Mouse (Mus musculus): Measurements from ENCODE around the gene Npr1. TPM values are rescaled to one million over a fixed set of nuclear protein-coding genes. Genes with fewer than 3 reads are reported as not detected.

Gene Npr1
- polyA plus RNA-seq, 1 experiment from 2014 or later, result 2.1 TPM

- no peak overlapping the region for H3K4me3 ChIP-seq (replicated peaks; ENCODE audit: low read length)
- ATAC-seq, result peak; percentile 67; the same call in 1 of the 2 replicates
- H3K27me3 ChIP-seq (replicated peaks; ENCODE audit: control insufficient read depth, insufficient read depth, low read length), result no peaks in the 10 kb centered on the region
- no peak overlapping the region for H3K27ac ChIP-seq (ENCODE audit: low read length)
- WGBS, result 48% methylated on average over 5 of the region's 5 CpGs
- H3K9me3 ChIP-seq (ENCODE audit: control insufficient read depth, low read length), result no peaks in the 10 kb centered on the region
- H3K4me2 ChIP-seq (ENCODE audit: low read length), result no peak overlapping the region
- H3K9ac ChIP-seq (replicated peaks; ENCODE audit: low read depth, low read length), result no peak overlapping the region
- H3K36me3 ChIP-seq (ENCODE audit: control insufficient read depth, insufficient read depth), result peaks cover 33% of the 10 kb centered on the region
- no peaks in the 10 kb centered on the region for H3K4me1 ChIP-seq (replicated peaks; ENCODE audit: control insufficient read depth, insufficient read depth, low read length)
Measured at GRCm38 (mm10) chr3:90412312-90413010, 53.2 kb downstream of the Npr1 start.

GRCm38 (mm10) chr3:90408721-90409120 lies 56.9 kb downstream of the Npr1 start:
- no peak for ATAC-seq
- Histone ChIP-seq H3K9me3 (ENCODE audit: control insufficient read depth, low read length) (no peaks in the 10 kb centered on the region), H3K4me1 (replicated peaks; ENCODE audit: control insufficient read depth, insufficient read depth, low read length) (no peaks in the 10 kb centered on the region), H3K27ac (ENCODE audit: low read length) (no peak overlapping the region), H3K4me2 (ENCODE audit: low read length) (no peak overlapping the region), H3K4me3 (replicated peaks; ENCODE audit: low read length) (no peak overlapping the region), H3K27me3 (replicated peaks; ENCODE audit: control insufficient read depth, insufficient read depth, low read length) (no peaks in the 10 kb centered on the region), H3K36me3 (ENCODE audit: control insufficient read depth, insufficient read depth) (peaks cover 38% of the 10 kb centered on the region), H3K9ac (replicated peaks; ENCODE audit: low read depth, low read length) (no peak overlapping the region)
- 93% methylated on average over 3 of the region's 3 CpGs for whole genome bisulfite sequencing

- WGBS, result 98% methylated on average over 5 of the region's 5 CpGs
Measured at GRCm38 (mm10) chr3:90406414-90406813, 59.3 kb downstream of the Npr1 start.

GRCm38 (mm10) chr3:90404609-90405008 lies 61.1 kb downstream of the Npr1 start:
- Histone ChIP-seq H3K27me3 (replicated peaks; ENCODE audit: control insufficient read depth, insufficient read depth, low read length) (no peaks in the 10 kb centered on the region), H3K36me3 (ENCODE audit: control insufficient read depth, insufficient read depth) (peaks cover 58% of the 10 kb centered on the region), H3K4me3 (replicated peaks; ENCODE audit: low read length) (no peak overlapping the region), H3K27ac (ENCODE audit: low read length) (no peak overlapping the region), H3K9ac (replicated peaks; ENCODE audit: low read depth, low read length) (no peak overlapping the region), H3K4me1 (replicated peaks; ENCODE audit: control insufficient read depth, insufficient read depth, low read length) (no peaks in the 10 kb centered on the region), H3K9me3 (ENCODE audit: control insufficient read depth, low read length) (no peaks in the 10 kb centered on the region), H3K4me2 (ENCODE audit: low read length) (no peak overlapping the region)
- no peak for ATAC-seq
- WGBS, result 94% methylated on average over 4 of the region's 4 CpGs

More at GRCm38 (mm10) chr3:90406414-90406813, 59.3 kb downstream of the Npr1 start:
- H3K27me3 ChIP-seq (replicated peaks; ENCODE audit: control insufficient read depth, insufficient read depth, low read length), result no peaks in the 10 kb centered on the region
- H3K4me2 ChIP-seq (ENCODE audit: low read length), result no peak overlapping the region
- no peak overlapping the region for H3K4me3 ChIP-seq (replicated peaks; ENCODE audit: low read length)
- H3K9me3 ChIP-seq (ENCODE audit: control insufficient read depth, low read length), result no peaks in the 10 kb centered on the region
- H3K9ac ChIP-seq (replicated peaks; ENCODE audit: low read depth, low read length), result no peak overlapping the region
- H3K4me1 ChIP-seq (replicated peaks; ENCODE audit: control insufficient read depth, insufficient read depth, low read length), result no peaks in the 10 kb centered on the region
- no peak for ATAC-seq
- no peak overlapping the region for H3K27ac ChIP-seq (ENCODE audit: low read length)
- peaks cover 50% of the 10 kb centered on the region for H3K36me3 ChIP-seq (ENCODE audit: control insufficient read depth, insufficient read depth)

GRCm38 (mm10) chr3:90404121-90404520 lies 61.5 kb downstream of the Npr1 start:
- Histone ChIP-seq H3K9me3 (ENCODE audit: control insufficient read depth, low read length) (no peaks in the 10 kb centered on the region), H3K9ac (replicated peaks; ENCODE audit: low read depth, low read length) (no peak overlapping the region), H3K36me3 (ENCODE audit: control insufficient read depth, insufficient read depth) (peaks cover 54% of the 10 kb centered on the region), H3K4me2 (ENCODE audit: low read length) (no peak overlapping the region), H3K4me3 (replicated peaks; ENCODE audit: low read length) (no peak overlapping the region), H3K4me1 (replicated peaks; ENCODE audit: control insufficient read depth, insufficient read depth, low read length) (no peaks in the 10 kb centered on the region), H3K27me3 (replicated peaks; ENCODE audit: control insufficient read depth, insufficient read depth, low read length) (no peaks in the 10 kb centered on the region), H3K27ac (ENCODE audit: low read length) (no peak overlapping the region)
- ATAC-seq, result no peak
- WGBS, result 94% methylated on average over 3 of the region's 3 CpGs

GRCm38 (mm10) chr3:90400993-90401392 lies 64.7 kb downstream of the Npr1 start:
- H3K36me3 ChIP-seq (ENCODE audit: control insufficient read depth, insufficient read depth), result peaks cover 36% of the 10 kb centered on the region
- H3K9ac ChIP-seq (replicated peaks; ENCODE audit: low read depth, low read length), result no peak overlapping the region
- H3K4me2 ChIP-seq (ENCODE audit: low read length), result no peak overlapping the region
- H3K4me1 ChIP-seq (replicated peaks; ENCODE audit: control insufficient read depth, insufficient read depth, low read length), result no peaks in the 10 kb centered on the region
- no peak overlapping the region for H3K4me3 ChIP-seq (replicated peaks; ENCODE audit: low read length)
- H3K27me3 ChIP-seq (replicated peaks; ENCODE audit: control insufficient read depth, insufficient read depth, low read length), result no peaks in the 10 kb centered on the region
- WGBS, result 85% methylated on average over 4 of the region's 4 CpGs
- no peak for ATAC-seq
- H3K9me3 ChIP-seq (ENCODE audit: control insufficient read depth, low read length), result no peaks in the 10 kb centered on the region
- H3K27ac ChIP-seq (ENCODE audit: low read length), result no peak overlapping the region

Other genes with a start within 250 kb of the Npr1 start
- 106 and 114 TPM in 2 replicates for gene Jtb, start 234.3 kb downstream of the Npr1 start, polyA plus RNA-seq (2015; fragmentation: Nextera tagmentation; extraction: Ambion mirVana)
- 2.7 and 3.3 TPM in 2 replicates for gene Creb3l4, start 222.4 kb downstream of the Npr1 start, polyA plus RNA-seq (2015; fragmentation: Nextera tagmentation; extraction: Ambion mirVana)
- 42.5 and 43.1 TPM in 2 replicates for gene Slc39a1, start 217.7 kb downstream of the Npr1 start, polyA plus RNA-seq (2015; fragmentation: Nextera tagmentation; extraction: Ambion mirVana)
- 18.5 and 23.2 TPM in 2 replicates for gene Crtc2, start 211.7 kb downstream of the Npr1 start, polyA plus RNA-seq (2015; fragmentation: Nextera tagmentation; extraction: Ambion mirVana)
- 5.3 and 6.7 TPM in 2 replicates for gene Dennd4b, start 200.7 kb downstream of the Npr1 start, polyA plus RNA-seq (2015; fragmentation: Nextera tagmentation; extraction: Ambion mirVana)
- 15.2 and 16.5 TPM in 2 replicates for gene Gatad2b, start 172.7 kb downstream of the Npr1 start, polyA plus RNA-seq (2015; fragmentation: Nextera tagmentation; extraction: Ambion mirVana)
- gene Slc27a3, start 75.9 kb downstream of the Npr1 start, polyA plus RNA-seq (2015; fragmentation: Nextera tagmentation; extraction: Ambion mirVana), result 17.1 and 20.0 TPM in 2 replicates
- 32.2 and 32.3 TPM in 2 replicates for gene Ints3, start 32.2 kb downstream of the Npr1 start, polyA plus RNA-seq (2015; fragmentation: Nextera tagmentation; extraction: Ambion mirVana)
- 331 and 336 TPM in 2 replicates for gene Ilf2, start 10.3 kb upstream of the Npr1 start, polyA plus RNA-seq (2015; fragmentation: Nextera tagmentation; extraction: Ambion mirVana)
- gene Snapin, start 25.2 kb upstream of the Npr1 start, polyA plus RNA-seq (2015; fragmentation: Nextera tagmentation; extraction: Ambion mirVana), result 76.8 and 83.3 TPM in 2 replicates
- 202 and 220 TPM in 2 replicates for gene Chtop, start 43.6 kb upstream of the Npr1 start, polyA plus RNA-seq (2015; fragmentation: Nextera tagmentation; extraction: Ambion mirVana)
- 11.2 and 14.3 TPM in 2 replicates for gene S100a1, start 48.5 kb upstream of the Npr1 start, polyA plus RNA-seq (2015; fragmentation: Nextera tagmentation; extraction: Ambion mirVana)
- 8.0 and 9.7 TPM in 2 replicates for gene S100a13, start 48.6 kb upstream of the Npr1 start, polyA plus RNA-seq (2015; fragmentation: Nextera tagmentation; extraction: Ambion mirVana)
- gene S100a14, start 61.0 kb upstream of the Npr1 start, polyA plus RNA-seq (2015; fragmentation: Nextera tagmentation; extraction: Ambion mirVana), result 0.31 TPM in 1 of 2 replicates, not detected in the other
- 36.2 and 44.2 TPM in 2 replicates for gene S100a16, start 71.4 kb upstream of the Npr1 start, polyA plus RNA-seq (2015; fragmentation: Nextera tagmentation; extraction: Ambion mirVana)
- gene S100a3, start 94.7 kb upstream of the Npr1 start, polyA plus RNA-seq (2015; fragmentation: Nextera tagmentation; extraction: Ambion mirVana), result 0.07 TPM in 1 of 2 replicates, not detected in the other
- gene S100a2, start 124.4 kb upstream of the Npr1 start, polyA plus RNA-seq (2015; fragmentation: Nextera tagmentation; extraction: Ambion mirVana), result not detected in 2 replicates
- gene Gm42674, start 136.0 kb upstream of the Npr1 start, polyA plus RNA-seq (2015; fragmentation: Nextera tagmentation; extraction: Ambion mirVana), result not detected in 2 replicates
- 0.65 and 1.3 TPM in 2 replicates for gene S100a4, start 137.9 kb upstream of the Npr1 start, polyA plus RNA-seq (2015; fragmentation: Nextera tagmentation; extraction: Ambion mirVana)
- not detected in 2 replicates for gene S100a5, start 142.7 kb upstream of the Npr1 start, polyA plus RNA-seq (2015; fragmentation: Nextera tagmentation; extraction: Ambion mirVana)
- 9.5 and 13.3 TPM in 2 replicates for gene S100a6, start 147.0 kb upstream of the Npr1 start, polyA plus RNA-seq (2015; fragmentation: Nextera tagmentation; extraction: Ambion mirVana)
- gene S100a7a, start 188.2 kb upstream of the Npr1 start, polyA plus RNA-seq (2015; fragmentation: Nextera tagmentation; extraction: Ambion mirVana), result not detected in 2 replicates
- gene S100a8, start 203.1 kb upstream of the Npr1 start, polyA plus RNA-seq (2015; fragmentation: Nextera tagmentation; extraction: Ambion mirVana), result 1.8 and 5.4 TPM in 2 replicates
- gene S100a9, start 229.9 kb upstream of the Npr1 start, polyA plus RNA-seq (2015; fragmentation: Nextera tagmentation; extraction: Ambion mirVana), result 0.77 and 3.4 TPM in 2 replicates